Mouse (Mus musculus): ENCODE results near the gene Rmnd1. TPM values are rescaled to one million over a fixed set of nuclear protein-coding genes. Genes with fewer than 3 reads are reported as not detected.

Rmnd1 gene
- polyA plus RNA-seq, 1 experiment from 2014 or later = 93.4 TPM

DNA sequence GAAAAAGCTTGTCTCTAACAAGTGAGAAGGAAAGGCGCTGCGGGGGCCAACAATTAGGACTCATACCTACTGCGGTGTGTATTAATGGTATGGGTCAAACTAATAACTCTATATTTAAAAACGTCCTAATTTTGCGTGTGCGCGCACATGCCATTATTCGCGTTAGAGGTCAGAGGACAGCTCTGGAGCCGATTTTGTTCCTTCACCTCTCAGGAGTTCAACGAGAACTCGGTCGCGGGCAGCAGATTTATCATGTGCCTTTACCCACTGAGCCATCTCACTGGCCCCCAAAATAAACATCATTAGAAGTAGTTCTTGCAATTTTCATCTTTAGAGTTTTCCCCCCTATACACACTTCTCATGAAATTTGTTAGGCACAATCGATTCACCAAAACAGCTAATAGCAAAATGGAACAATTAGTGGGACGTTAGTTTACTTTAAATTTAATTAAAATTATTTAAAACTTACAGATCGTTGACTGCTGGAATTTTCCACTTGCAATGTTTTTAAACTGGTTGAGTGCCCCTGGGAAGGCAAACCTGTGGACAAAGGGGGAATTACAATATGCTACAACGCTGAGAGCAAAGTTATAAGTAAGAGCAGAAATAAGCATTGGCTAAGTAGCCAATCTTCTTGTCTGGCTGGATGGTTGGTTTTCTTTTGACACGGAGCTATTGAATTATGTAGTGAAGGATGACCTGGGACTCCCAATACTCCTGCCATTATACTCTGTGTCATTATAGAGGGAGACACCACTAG lies 988 bp upstream of the Rmnd1 start:
- Histone ChIP-seq H3K9me3 (replicated peaks) (no peaks in the 10 kb centered on the region), H3K4me1 (replicated peaks) (peaks cover 23% of the 10 kb centered on the region), H3K9ac (peak overlapping the region; percentile 71), H3K36me3 (peaks cover 7% of the 10 kb centered on the region; the same call in 1 of the 2 replicates), H3K27me3 (no peaks in the 10 kb centered on the region), H3K4me3 (peak overlapping the region; percentile 70), H3K27ac (peak overlapping the region; percentile 90), H3K4me2 (peak overlapping the region; percentile 56)
- no peak for ATAC-seq (replicated peaks; ENCODE audit: insufficient number of reproducible peaks, insufficient read depth, low FRiP score, low read depth)
- 9% methylated on average over 19 of the region's 19 CpGs for WGBS

- 9% methylated on average over 5 of the region's 5 CpGs for WGBS
- H3K9ac ChIP-seq = peak overlapping the region; percentile 64
- H3K4me1 ChIP-seq (replicated peaks) = peaks cover 23% of the 10 kb centered on the region
- no peaks in the 10 kb centered on the region for H3K27me3 ChIP-seq
- H3K9me3 ChIP-seq (replicated peaks) = no peaks in the 10 kb centered on the region
- H3K4me2 ChIP-seq = peak overlapping the region; percentile 75
- peak overlapping the region; percentile 76 for H3K27ac ChIP-seq
- peak overlapping the region; percentile 70 for H3K4me3 ChIP-seq
- H3K36me3 ChIP-seq = peaks cover 15% of the 10 kb centered on the region; the same call in 1 of the 2 replicates
- 0 out of 2 replicates have a peak, but pooled peaks have one; percentile 0 for ATAC-seq (replicated peaks; ENCODE audit: insufficient number of reproducible peaks, insufficient read depth, low FRiP score, low read depth)
Measured at GRCm38 (mm10) chr10:4431746-4432122, 454 bp downstream of the Rmnd1 start.

- peak overlapping the region; percentile 76 for H3K27ac ChIP-seq
Measured at GRCm38 (mm10) chr10:4430826-4431225, 1.4 kb downstream of the Rmnd1 start.

DNA sequence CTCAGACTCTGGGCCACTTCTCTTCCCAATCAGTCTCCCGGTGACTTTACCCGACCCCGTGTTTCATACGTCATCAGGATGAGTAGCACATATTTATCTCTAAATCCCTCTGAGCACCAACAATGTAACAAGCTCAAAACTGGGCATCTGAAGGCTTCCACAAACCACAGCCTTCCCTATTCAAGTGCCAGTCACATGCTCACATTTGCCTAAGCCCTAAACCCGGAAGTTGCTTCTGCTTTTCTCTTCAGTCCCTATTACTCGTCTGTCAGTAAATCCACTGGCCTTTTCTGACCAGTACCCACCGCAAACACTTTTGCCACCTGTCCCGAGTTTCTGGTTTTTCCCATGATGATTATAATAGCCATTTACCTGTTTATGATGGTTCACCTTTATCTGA lies 1.8 kb downstream of the Rmnd1 start:
- peak overlapping the region; percentile 76 for H3K27ac ChIP-seq
- ATAC-seq (replicated peaks; ENCODE audit: insufficient number of reproducible peaks, insufficient read depth, low FRiP score, low read depth) = no peak
- H3K4me1 ChIP-seq (replicated peaks) = peaks cover 23% of the 10 kb centered on the region
- peaks cover 28% of the 10 kb centered on the region for H3K36me3 ChIP-seq
- 81% methylated on average over 8 of the region's 8 CpGs for WGBS
- peak overlapping the region; percentile 64; the same call in 1 of the 2 replicates for H3K9ac ChIP-seq
- peak overlapping the region; percentile 70 for H3K4me3 ChIP-seq
- no peaks in the 10 kb centered on the region for H3K9me3 ChIP-seq (replicated peaks)
- peak overlapping the region; percentile 75 for H3K4me2 ChIP-seq
- no peaks in the 10 kb centered on the region for H3K27me3 ChIP-seq

More at GRCm38 (mm10) chr10:4430826-4431225, 1.4 kb downstream of the Rmnd1 start:
- 88% methylated on average over 3 of the region's 3 CpGs for WGBS
- peaks cover 23% of the 10 kb centered on the region for H3K4me1 ChIP-seq (replicated peaks)
- H3K36me3 ChIP-seq = peaks cover 24% of the 10 kb centered on the region
- H3K9me3 ChIP-seq (replicated peaks) = no peaks in the 10 kb centered on the region
- H3K27me3 ChIP-seq = no peaks in the 10 kb centered on the region
- H3K9ac ChIP-seq = peak overlapping the region; percentile 64
- peak overlapping the region; percentile 70 for H3K4me3 ChIP-seq
- ATAC-seq (replicated peaks; ENCODE audit: insufficient number of reproducible peaks, insufficient read depth, low FRiP score, low read depth) = no peak
- peak overlapping the region; percentile 75 for H3K4me2 ChIP-seq

DNA sequence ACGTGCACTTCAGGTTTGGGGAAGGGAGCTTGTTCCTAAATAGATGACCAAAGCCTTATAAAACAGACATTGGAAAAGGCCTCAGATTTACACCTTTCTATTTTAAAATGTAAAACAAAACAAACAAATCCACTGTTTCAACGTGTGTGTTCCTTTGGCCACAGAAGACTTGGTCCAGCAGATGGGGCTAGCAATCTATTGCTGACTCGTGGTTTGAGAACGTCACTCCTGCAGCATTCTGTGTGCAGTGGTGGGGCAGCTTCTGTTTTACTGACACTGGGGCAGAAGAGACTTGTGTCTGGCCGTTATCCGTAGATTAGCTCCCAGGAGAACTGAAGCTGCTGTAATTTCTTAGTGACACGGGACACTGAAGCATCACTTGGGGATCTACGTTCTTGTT lies 6.9 kb downstream of the Rmnd1 start:
- Histone ChIP-seq H3K9me3 (replicated peaks) (no peaks in the 10 kb centered on the region), H3K4me3 (no peak overlapping the region), H3K4me2 (no peak overlapping the region), H3K36me3 (peaks cover 65% of the 10 kb centered on the region), H3K27me3 (no peaks in the 10 kb centered on the region), H3K4me1 (replicated peaks) (peaks cover 8% of the 10 kb centered on the region), H3K9ac (no peak overlapping the region), H3K27ac (no peak overlapping the region)
- WGBS = 75% methylated on average over 8 of the region's 8 CpGs
- no peak for ATAC-seq (replicated peaks; ENCODE audit: insufficient number of reproducible peaks, insufficient read depth, low FRiP score, low read depth)

- Histone ChIP-seq H3K27me3 (no peaks in the 10 kb centered on the region), H3K4me1 (replicated peaks) (peaks cover 15% of the 10 kb centered on the region), H3K27ac (no peak overlapping the region), H3K4me3 (no peak overlapping the region), H3K36me3 (peaks cover 53% of the 10 kb centered on the region), H3K9ac (no peak overlapping the region), H3K4me2 (no peak overlapping the region), H3K9me3 (replicated peaks) (no peaks in the 10 kb centered on the region)
- 93% methylated on average over 1 of the region's 1 CpGs for WGBS
- no peak for ATAC-seq (replicated peaks; ENCODE audit: insufficient number of reproducible peaks, insufficient read depth, low FRiP score, low read depth)
Measured at GRCm38 (mm10) chr10:4407191-4407590, 25.0 kb downstream of the Rmnd1 start.

GRCm38 (mm10) chr10:4405511-4405910 lies 26.7 kb downstream of the Rmnd1 start:
- H3K4me2 ChIP-seq = no peak overlapping the region
- H3K9me3 ChIP-seq (replicated peaks) = no peaks in the 10 kb centered on the region
- peak; percentile 67 for ATAC-seq (replicated peaks; ENCODE audit: insufficient number of reproducible peaks, insufficient read depth, low FRiP score, low read depth)
- H3K27ac ChIP-seq = peak overlapping the region; percentile 66
- 25% methylated on average over 5 of the region's 5 CpGs for WGBS
- H3K27me3 ChIP-seq = no peaks in the 10 kb centered on the region
- H3K4me1 ChIP-seq (replicated peaks) = peaks cover 15% of the 10 kb centered on the region
- peaks cover 44% of the 10 kb centered on the region for H3K36me3 ChIP-seq
- H3K4me3 ChIP-seq = no peak overlapping the region
- H3K9ac ChIP-seq = no peak overlapping the region

DNA sequence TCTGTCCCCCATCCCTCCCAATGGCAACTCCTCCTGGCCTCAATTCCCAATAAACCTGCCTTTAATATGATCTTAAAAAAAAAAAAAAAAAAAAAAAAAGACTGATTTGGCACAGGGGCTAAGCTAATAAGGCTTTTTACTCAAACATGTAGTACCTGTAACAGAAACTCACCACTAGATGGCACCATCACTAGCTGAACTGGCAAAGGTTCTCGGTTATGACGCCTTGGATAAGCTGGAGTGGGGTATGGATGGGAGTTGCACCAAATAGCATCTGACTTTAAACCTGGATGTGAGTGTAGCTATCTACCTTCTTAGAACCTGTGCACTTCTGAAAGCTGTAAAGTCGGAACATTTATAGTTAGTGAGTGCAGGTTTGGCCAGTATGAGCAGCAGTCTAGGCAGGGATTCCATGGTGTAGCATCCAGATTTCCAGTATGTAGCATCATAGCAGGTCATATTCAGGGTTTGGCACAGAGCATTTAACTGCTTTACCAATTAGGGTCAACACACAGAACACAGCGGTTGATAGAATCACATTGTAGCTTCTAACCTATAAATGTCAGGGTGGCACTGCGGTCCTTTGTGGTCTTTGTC lies 27.2 kb downstream of the Rmnd1 start:
- Histone ChIP-seq H3K4me3 (no peak overlapping the region), H3K27me3 (no peaks in the 10 kb centered on the region), H3K36me3 (peaks cover 39% of the 10 kb centered on the region), H3K9me3 (replicated peaks) (no peaks in the 10 kb centered on the region), H3K4me1 (replicated peaks) (peaks cover 15% of the 10 kb centered on the region), H3K4me2 (no peak overlapping the region), H3K9ac (no peak overlapping the region), H3K27ac (peak overlapping the region; percentile 66)
- WGBS = 54% methylated on average over 5 of the region's 5 CpGs
- 0 out of 2 replicates have a peak, but pooled peaks have one; percentile 15 for ATAC-seq (replicated peaks; ENCODE audit: insufficient number of reproducible peaks, insufficient read depth, low FRiP score, low read depth)

DNA sequence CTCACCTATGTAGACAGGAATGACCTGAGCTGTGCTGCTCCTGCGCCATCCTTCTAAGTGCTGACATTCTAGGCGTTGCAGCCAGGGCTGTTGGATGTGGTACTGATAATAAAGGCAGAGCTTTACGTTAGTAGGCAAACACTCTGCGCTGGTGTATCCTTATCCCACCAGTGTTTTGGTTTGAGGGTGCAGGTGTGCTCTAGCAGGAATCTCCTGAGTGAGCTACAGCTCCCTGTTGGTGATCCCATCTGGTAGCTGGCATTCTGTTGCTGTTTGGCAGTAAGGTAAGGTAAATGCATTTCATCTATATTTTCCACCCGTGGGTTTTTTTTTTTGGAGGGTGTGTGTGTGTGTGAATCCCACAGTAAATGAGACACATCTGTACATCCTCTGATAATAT lies 34.1 kb downstream of the Rmnd1 start:
- no peaks in the 10 kb centered on the region for H3K9me3 ChIP-seq (replicated peaks)
- 78% methylated on average over 5 of the region's 5 CpGs for WGBS
- H3K4me1 ChIP-seq (replicated peaks) = peaks cover 6% of the 10 kb centered on the region; the same call in 1 of the 2 replicates
- no peak overlapping the region for H3K9ac ChIP-seq
- no peak for ATAC-seq (replicated peaks; ENCODE audit: insufficient number of reproducible peaks, insufficient read depth, low FRiP score, low read depth)
- H3K27me3 ChIP-seq = no peaks in the 10 kb centered on the region
- peaks cover 12% of the 10 kb centered on the region for H3K36me3 ChIP-seq
- no peak overlapping the region for H3K27ac ChIP-seq
- no peak overlapping the region for H3K4me2 ChIP-seq
- H3K4me3 ChIP-seq = no peak overlapping the region

DNA sequence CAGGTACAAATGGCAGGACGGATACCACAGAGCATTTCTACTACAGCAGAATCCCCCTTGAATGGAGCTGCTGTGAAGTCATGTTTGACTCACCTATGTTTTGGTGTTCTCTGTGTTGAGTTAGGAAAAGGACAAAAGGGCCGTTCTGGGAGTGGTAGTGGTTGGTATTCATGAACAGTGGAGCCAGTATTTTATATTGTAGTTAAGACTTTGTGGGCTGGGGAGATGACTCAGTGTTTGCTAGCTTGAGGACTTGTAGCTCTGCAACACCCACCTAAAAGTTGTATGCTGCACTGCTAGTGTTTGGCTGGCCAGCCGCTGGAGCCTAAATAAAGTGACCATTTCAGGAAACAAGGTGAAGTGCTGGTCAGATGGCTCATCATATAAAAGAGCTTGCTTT lies 36.9 kb downstream of the Rmnd1 start:
- ATAC-seq (replicated peaks; ENCODE audit: insufficient number of reproducible peaks, insufficient read depth, low FRiP score, low read depth) = no peak
- Histone ChIP-seq H3K9me3 (replicated peaks) (no peaks in the 10 kb centered on the region), H3K4me2 (no peak overlapping the region), H3K27ac (no peak overlapping the region), H3K9ac (no peak overlapping the region), H3K4me3 (no peak overlapping the region), H3K27me3 (no peaks in the 10 kb centered on the region), H3K4me1 (replicated peaks) (peaks cover 23% of the 10 kb centered on the region), H3K36me3 (peaks cover 4% of the 10 kb centered on the region; the same call in 1 of the 2 replicates)
- 88% methylated on average over 3 of the region's 3 CpGs for WGBS

GRCm38 (mm10) chr10:4391851-4392250 lies 40.3 kb downstream of the Rmnd1 start:
- Histone ChIP-seq H3K4me3 (no peak overlapping the region), H3K9ac (no peak overlapping the region), H3K36me3 (no peaks in the 10 kb centered on the region; the same call in 1 of the 2 replicates), H3K27ac (no peak overlapping the region), H3K4me1 (replicated peaks) (peaks cover 37% of the 10 kb centered on the region), H3K27me3 (no peaks in the 10 kb centered on the region), H3K9me3 (replicated peaks) (no peaks in the 10 kb centered on the region), H3K4me2 (no peak overlapping the region)
- 32% methylated on average over 6 of the region's 6 CpGs for WGBS
- ATAC-seq (replicated peaks; ENCODE audit: insufficient number of reproducible peaks, insufficient read depth, low FRiP score, low read depth) = no peak

Data from heart, embryonic 15.5 days (tissue).